Mouse (Mus musculus) testis, adult 2 months (tissue): ENCODE results near the gene Tesk2. TPM values are rescaled to one million over a fixed set of nuclear protein-coding genes. Genes with fewer than 3 reads are reported as not detected.
"Not testable (repeated sequence)": the region's sequence is repeated elsewhere in the genome, so short reads cannot be mapped to it uniquely, and the experiment has no call there.

Experiments
- H3K27ac ChIP-seq: fragments of 200-500 bp; 2 replicates; pipeline ENCODE4 v1.5.1; 2012; ENCODE audit warnings: low read depth, low read length; ENCODE audit not compliant: control insufficient read depth, insufficient read depth
- H3K27me3 ChIP-seq: fragments of 200-500 bp; 2 replicates; pipeline ENCODE4 v1.6.1; 2012; ENCODE audit warnings: mild to moderate bottlenecking, low read length, moderate library complexity; ENCODE audit not compliant: control insufficient read depth, insufficient read depth
- H3K36me3 ChIP-seq: fragments of 200-500 bp; 2 replicates; pipeline ENCODE4 v1.6.1; 2012; ENCODE audit warnings: mild to moderate bottlenecking, low read length; ENCODE audit not compliant: control insufficient read depth, insufficient read depth
- H3K4me1 ChIP-seq: fragments of 200-500 bp; 2 replicates; pipeline ENCODE4 v1.6.1; 2012; ENCODE audit warnings: low read length; ENCODE audit not compliant: control insufficient read depth, insufficient read depth
- H3K4me3 ChIP-seq: fragments of 200-500 bp; 2 replicates; pipeline ENCODE4 v1.5.1; 2012; ENCODE audit warnings: low read depth, mild to moderate bottlenecking, low read length, moderate library complexity, mixed read lengths; ENCODE audit not compliant: control insufficient read depth
- CTCF ChIP-seq: fragments of 200-500 bp; IDR thresholded peaks from 2 replicates; pipeline ENCODE4 v1.5.1; 2012; ENCODE audit warnings: low read depth, mild to moderate bottlenecking, inconsistent platforms, low read length, moderate library complexity; ENCODE audit not compliant: control insufficient read depth, insufficient read depth, insufficient replicate concordance
- POLR2A ChIP-seq: fragments of 200-500 bp; IDR thresholded peaks from 2 replicates; pipeline ENCODE4 v1.6.1; 2012; ENCODE audit warnings: low read depth, mild to moderate bottlenecking, inconsistent platforms, low read length, moderate library complexity; ENCODE audit not compliant: control insufficient read depth
- polyA plus RNA-seq: library from polyadenylated mRNA; depleted of rRNA; stranded (reverse); fragments of >200 nt; gene quantifications from 2 replicates; pipeline ENCODE4 v1.2.3, GENCODE M21; 2012; rRNA removed

The Tesk2 gene
- polyA plus RNA-seq, 1 experiment, result 35.0 TPM

DNA sequence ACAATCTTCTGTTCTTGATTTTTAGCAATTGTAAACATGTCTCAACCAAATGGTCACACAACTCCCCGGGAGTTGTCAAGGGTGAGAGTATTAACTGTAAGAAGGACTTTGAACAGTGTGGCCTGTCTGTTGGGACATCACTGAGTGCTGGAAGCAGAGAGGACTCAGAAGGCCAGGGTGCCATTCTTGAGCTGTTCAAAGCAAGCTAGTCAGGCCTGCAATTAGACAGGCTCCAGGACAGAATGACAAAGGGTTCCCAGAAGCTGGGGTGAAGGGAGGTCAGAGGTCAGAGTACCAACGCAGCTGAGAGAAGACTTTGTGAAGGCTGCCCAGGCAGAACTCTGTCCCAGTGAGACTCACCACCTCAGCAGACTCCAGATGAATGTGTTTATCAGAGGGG lies 118.3 kb downstream of the Tesk2 start:
- no peak overlapping the region for H3K27ac ChIP-seq
- TF ChIP-seq CTCF (no peak), POLR2A (no peak)
- no peaks in the 10 kb centered on the region for H3K36me3 ChIP-seq
- H3K4me3 ChIP-seq, result no peak overlapping the region
- no peaks in the 10 kb centered on the region for H3K4me1 ChIP-seq
- H3K27me3 ChIP-seq, result no peaks in the 10 kb centered on the region

DNA sequence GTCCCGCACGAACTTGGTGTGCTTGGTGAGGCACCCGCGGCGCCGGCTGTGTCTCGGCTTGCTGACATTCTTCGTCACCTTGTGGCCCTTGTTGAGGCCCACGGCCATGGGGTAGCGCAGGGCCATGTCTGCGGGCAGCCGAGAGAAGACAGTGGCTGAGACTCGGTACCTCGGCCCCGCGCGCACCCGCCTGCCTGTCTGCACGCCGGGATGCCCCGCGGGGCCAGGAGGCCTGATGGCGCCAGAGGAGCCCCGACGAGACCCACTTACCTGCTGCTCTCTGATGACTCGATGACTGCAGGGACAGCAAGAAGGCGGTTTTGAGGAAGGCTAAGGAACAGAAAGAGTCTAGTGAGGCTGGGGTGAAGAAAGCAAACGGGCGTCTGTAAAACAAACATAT lies 119.3 kb downstream of the Tesk2 start:
- peak overlapping the region; percentile 46; the same call in 1 of the 2 replicates for H3K4me3 ChIP-seq
- H3K27me3 ChIP-seq, H3K36me3 ChIP-seq, H3K4me1 ChIP-seq, H3K27ac ChIP-seq: not testable (repeated sequence)

DNA sequence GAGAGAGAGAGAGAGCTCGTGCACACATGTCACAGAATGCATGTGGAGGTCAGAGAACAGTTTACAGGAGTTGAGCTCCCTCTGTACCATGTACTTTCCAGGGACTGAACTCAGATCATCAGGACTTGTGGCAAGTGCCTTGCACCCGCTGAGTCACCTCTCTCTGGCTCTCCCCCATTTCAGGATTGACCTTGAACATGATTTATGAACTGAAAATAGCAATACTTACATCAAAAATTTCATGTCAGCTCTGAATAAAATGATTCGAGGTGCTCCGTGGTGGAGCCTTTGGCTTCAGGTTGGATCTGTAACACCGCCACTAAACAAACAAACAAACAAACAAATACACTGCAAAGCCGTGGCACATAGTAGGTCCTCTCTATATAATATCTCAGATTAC lies 120.1 kb downstream of the Tesk2 start:
- no peak for TF ChIP-seq CTCF
- TF ChIP-seq POLR2A, result no peak
- H3K4me3 ChIP-seq, result no peak overlapping the region

DNA sequence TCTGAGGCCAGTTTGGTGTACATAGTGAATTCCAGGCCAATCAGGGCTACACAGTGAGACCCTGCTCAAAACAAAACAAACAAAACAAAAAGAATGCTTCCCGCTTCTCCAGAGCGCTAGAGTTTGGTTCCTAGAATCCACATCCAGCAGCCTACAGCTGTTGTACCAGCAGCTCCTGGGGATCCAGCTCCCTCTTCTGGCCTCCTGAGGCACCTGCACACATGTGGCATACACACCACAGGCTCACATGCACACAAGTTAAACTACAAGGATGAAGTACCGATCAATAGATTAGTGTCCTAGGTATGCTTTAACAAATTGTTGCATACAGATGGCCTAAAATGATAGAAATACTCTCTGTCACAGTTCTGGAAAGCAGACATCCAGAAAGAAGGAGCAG lies 123.6 kb downstream of the Tesk2 start:
- no peak for TF ChIP-seq POLR2A
- no peak for TF ChIP-seq CTCF
- no peak overlapping the region for H3K4me3 ChIP-seq
- no peak overlapping the region for H3K27ac ChIP-seq
- H3K36me3 ChIP-seq, result no peaks in the 10 kb centered on the region
- H3K4me1 ChIP-seq, result no peaks in the 10 kb centered on the region
- no peaks in the 10 kb centered on the region for H3K27me3 ChIP-seq

More for the DNA sequence above, 120.1 kb downstream of the Tesk2 start:
- Histone ChIP-seq H3K36me3 (no peaks in the 10 kb centered on the region), H3K27ac (no peak overlapping the region), H3K4me1 (no peaks in the 10 kb centered on the region), H3K27me3 (no peaks in the 10 kb centered on the region)

DNA sequence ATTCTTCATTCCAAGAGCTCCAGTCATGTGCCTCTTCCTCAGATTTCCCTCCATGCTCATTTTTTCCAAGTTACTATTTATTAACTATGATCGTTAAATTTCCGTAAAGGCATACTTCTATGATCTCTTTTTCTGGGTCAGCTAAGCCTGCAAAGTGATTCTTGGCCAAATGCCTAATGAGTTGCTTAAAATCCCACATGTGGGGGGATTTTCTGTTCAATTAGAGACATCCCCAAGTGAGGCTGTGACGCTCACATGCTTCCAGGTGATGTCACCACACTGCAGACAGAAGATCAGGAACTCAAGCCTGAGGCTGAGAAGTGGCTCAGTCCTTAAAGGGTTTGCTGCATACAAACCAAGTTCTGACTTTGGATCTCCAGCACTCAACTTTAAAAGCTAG lies 129.2 kb downstream of the Tesk2 start:
- Histone ChIP-seq H3K27ac (no peak overlapping the region), H3K36me3 (no peaks in the 10 kb centered on the region), H3K27me3 (no peaks in the 10 kb centered on the region), H3K4me3 (no peak overlapping the region), H3K4me1 (no peaks in the 10 kb centered on the region)
- TF ChIP-seq CTCF (no peak), POLR2A (no peak)

DNA sequence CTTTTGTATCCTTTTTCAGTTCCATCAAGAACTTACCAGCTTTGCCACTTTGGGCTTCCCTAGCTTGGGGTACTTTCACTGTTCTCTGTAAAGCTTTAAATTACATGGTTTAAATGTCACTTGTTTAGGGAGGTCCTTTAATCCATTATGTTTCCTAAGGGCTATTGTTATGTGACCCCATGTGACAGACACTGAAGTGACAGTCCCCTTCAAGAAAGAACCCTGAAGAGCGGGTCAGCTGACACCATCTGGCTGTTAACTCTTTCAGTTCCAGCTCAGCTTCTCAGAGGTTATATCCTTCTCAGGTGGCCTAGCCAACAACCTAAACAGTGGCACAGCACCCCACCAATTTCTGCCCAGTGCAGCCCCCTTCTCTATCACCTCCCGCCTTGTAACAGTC lies 133.5 kb downstream of the Tesk2 start:
- Histone ChIP-seq H3K27me3 (no peaks in the 10 kb centered on the region), H3K4me3 (no peak overlapping the region), H3K4me1 (no peaks in the 10 kb centered on the region), H3K36me3 (no peaks in the 10 kb centered on the region), H3K27ac (no peak overlapping the region)
- TF ChIP-seq POLR2A, result no peak
- TF ChIP-seq CTCF, result no peak

Other genes starting within 250 kb of the Tesk2 start
- gene Ipp, start 213.4 kb upstream of the Tesk2 start, polyA plus RNA-seq, result 6.6 and 9.6 TPM in 2 replicates
- gene Tmem69, start 165.0 kb upstream of the Tesk2 start, polyA plus RNA-seq, result 4.5 and 5.7 TPM in 2 replicates
- 38.8 and 39.9 TPM in 2 replicates for gene Gpbp1l1, start 163.3 kb upstream of the Tesk2 start, polyA plus RNA-seq
- 3.0 and 3.9 TPM in 2 replicates for gene Ccdc17, start 124.3 kb upstream of the Tesk2 start, polyA plus RNA-seq
- gene Nasp, start 93.0 kb upstream of the Tesk2 start, polyA plus RNA-seq, result 110 and 149 TPM in 2 replicates
- gene Akr1a1, start 69.3 kb upstream of the Tesk2 start, polyA plus RNA-seq, result 103 and 109 TPM in 2 replicates
- 62.2 and 77.9 TPM in 2 replicates for gene Prdx1, start 35.4 kb upstream of the Tesk2 start, polyA plus RNA-seq
- 24.9 and 26.8 TPM in 2 replicates for gene Mmachc, start 12.5 kb upstream of the Tesk2 start, polyA plus RNA-seq
- gene Ccdc163, start 12.4 kb upstream of the Tesk2 start, polyA plus RNA-seq, result 185 and 214 TPM in 2 replicates
- gene Toe1, start 86.7 kb downstream of the Tesk2 start, polyA plus RNA-seq, result 30.9 and 35.0 TPM in 2 replicates
- 5.7 and 6.2 TPM in 2 replicates for gene Mutyh, start 86.8 kb downstream of the Tesk2 start, polyA plus RNA-seq
- gene Hpdl, start 100.8 kb downstream of the Tesk2 start, polyA plus RNA-seq, result 2.0 and 3.5 TPM in 2 replicates
- 3.7 and 4.7 TPM in 2 replicates for gene Zswim5, start 156.4 kb downstream of the Tesk2 start, polyA plus RNA-seq